Mouse (Mus musculus) MEL-GATA-1-ER (cell line): ENCODE data around the gene Llph.
A peak's percentile ranks its signal among the peaks of the same experiment; 100 is the strongest.

Source experiments
- DNase-seq: peaks from one replicate; pipeline ENCODE4 v3.0.0-alpha.2; 2012; ENCODE audit warnings: low read depth; ENCODE audit errors: extremely low read depth

The Llph gene

GRCm38 (mm10) chr10:120273335-120273734 is 46.5 kb downstream of the Llph start:
- no peak for DNase-seq

- peak; percentile 43 for DNase-seq
Observed at GRCm38 (mm10) chr10:120279482-120280128, 52.7 kb downstream of the Llph start.

- DNase-seq: peak; percentile 36
Observed at GRCm38 (mm10) chr10:120280375-120280774, 53.5 kb downstream of the Llph start.

GRCm38 (mm10) chr10:120281700-120282099 is 54.8 kb downstream of the Llph start:
- no peak for DNase-seq
